Mouse (Mus musculus) embryonic fibroblast, embryonic 13.5 days (primary cell): Measurements from ENCODE around the gene Dpp4.

Experiments
- CTCF ChIP-seq: IDR thresholded peaks from 2 replicates; pipeline ENCODE4 v1.5.1; 2011; ENCODE audit warnings: mild to moderate bottlenecking, control low read depth, low read length, moderate library complexity, borderline replicate concordance; ENCODE audit not compliant: insufficient read depth
- POLR2A ChIP-seq: IDR thresholded peaks from 2 replicates; pipeline ENCODE4 v1.6.1; 2011; ENCODE audit warnings: low read depth, mild to moderate bottlenecking, control low read depth, low read length, moderate library complexity

- no peak for TF ChIP-seq CTCF
- TF ChIP-seq POLR2A: no peak
Measured at GRCm38 (mm10) chr2:62403556-62404135, 8.4 kb downstream of the Dpp4 start.
